Mouse (Mus musculus) hematopoietic stem cell, adult 5-6 weeks (primary cell): ENCODE measurements at regions not wholly inside any gene's neighbourhood (a gene's known extent, or its start where the extent isn't known, plus 50 kb on each side); places are given as distances from the start of the nearest gene placed in this dataset.

Experiments used
- ATAC-seq, 2 experiments: fragments of 125-278 bp in 1 of 2; replicated peaks in 1 of 2; 2 replicates each; pipeline ENCODE4 v1.8.0; 2016 to 2017; ENCODE audit warnings: inconsistent platforms in 2 of 2, mild to moderate bottlenecking in 2 of 2, moderate number of reproducible peaks in 2 of 2, low read depth in 1 of 2, moderate TSS enrichment in 1 of 2; ENCODE audit not compliant: low FRiP score in 2 of 2, poor library complexity in 2 of 2, severe bottlenecking in 2 of 2, insufficient read depth in 1 of 2, low TSS enrichment in 1 of 2

GRCm38 (mm10) chr10:117445181-117445790 is 65.5 kb upstream of the Cpsf6 start:
- ATAC-seq = no peak

DNA sequence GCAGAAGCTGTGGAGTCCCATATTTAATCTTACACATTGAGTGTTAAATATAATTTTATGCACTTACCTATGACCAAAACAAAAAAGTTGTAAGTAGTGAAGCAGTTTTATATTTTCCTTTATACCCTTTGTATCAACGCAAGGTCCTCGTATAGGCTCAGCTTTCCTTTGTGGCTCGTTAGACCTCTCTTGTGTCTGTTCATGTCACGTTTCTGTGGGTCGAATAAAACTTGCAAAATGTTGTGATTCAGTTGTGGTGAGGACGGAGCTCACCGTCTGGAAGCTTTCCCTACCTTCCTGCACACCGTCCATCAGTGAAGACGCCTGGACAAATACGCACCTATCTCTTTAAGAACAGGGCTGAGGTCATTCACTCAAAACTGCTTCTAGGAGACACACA is 64.9 kb upstream of the Cpsf6 start:
- no peak for ATAC-seq

DNA sequence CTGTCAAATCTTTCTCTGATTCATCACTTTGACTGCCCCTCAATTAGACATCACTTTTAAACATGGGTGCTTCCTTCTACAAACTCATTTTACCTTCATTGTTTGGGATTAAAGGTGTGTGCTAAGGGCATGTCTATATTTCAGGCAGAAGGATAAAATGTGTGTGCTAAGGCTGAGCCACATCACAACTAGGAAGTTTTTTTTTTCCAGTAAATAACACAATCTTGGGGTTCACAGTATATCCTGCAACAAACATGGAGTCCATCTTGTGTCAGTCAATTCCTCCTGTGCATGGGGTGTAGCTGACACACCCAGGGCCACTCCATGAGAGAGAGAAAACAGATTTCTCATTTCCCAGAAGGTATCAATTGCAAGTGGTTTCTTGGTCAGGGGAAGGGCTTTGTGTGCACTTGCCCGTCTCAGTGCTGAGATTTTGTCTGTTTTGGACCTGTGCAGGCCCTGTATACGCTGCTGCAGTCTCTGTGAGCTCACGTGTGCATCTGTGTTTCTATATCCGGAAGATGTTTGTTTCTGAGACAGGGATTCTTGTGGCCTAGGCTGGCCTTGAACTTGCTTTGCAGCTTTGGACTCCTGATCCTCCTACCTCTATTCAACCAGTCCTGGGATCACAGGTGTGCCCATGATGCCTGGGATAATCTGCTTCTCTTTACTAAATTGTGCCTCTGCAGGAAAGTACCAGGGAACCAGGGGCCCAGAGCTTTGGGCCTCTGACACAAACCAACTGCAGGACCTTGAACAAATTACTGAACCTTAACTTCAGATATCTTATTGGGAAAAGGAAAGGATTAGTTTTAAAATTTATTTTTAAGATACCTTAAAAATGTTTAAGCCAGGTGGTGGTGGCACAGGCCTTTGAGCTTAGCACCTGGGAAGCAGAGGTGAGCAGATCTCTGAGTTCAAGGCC is 63.9 kb upstream of the Cpsf6 start:
- no peak for ATAC-seq

- no peak for ATAC-seq
These were observed 62.4 kb upstream of the Cpsf6 start for GRCm38 (mm10) chr10:117441979-117442803.

DNA sequence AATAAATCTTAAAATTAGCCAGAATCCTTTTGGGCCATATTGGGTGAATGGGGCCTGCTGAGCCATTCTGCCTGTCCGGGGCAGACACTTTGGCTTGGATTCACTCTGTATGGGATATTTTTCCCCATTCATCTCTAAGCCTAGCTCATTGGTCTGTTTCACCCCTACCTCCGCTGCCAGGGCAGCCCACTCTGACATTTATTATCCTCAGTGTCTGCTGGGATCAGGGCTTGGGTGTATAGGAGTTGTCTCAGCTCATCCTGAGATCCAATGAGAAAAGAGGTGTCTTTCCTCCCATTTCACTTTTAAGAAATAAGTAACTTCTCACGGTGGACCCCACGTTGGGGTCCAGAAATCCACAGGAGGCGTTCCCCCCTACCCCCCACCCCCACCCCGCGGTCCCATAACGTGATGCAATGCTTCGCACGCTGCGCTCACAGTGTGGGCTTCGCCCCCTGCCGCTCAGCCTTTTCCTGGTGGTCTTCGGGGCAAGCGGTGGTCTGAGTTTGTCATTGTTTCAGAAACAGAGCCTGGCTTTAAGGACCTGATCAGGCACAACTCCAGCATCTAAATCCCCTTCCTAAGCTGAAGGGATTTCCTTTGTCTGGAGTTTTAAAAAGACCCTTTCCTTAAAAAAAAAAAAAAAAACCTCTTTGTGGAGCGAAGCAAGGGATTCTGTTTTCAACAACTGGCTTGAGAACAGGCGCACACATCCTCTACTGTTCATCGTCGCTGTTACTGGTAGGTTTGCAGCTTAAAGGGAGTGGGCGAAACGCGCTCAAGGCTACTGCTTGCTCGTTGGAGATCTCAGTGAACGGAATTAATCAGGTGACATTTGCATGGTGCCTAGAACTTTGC is 61.5 kb upstream of the Cpsf6 start:
- ATAC-seq = no peak

DNA sequence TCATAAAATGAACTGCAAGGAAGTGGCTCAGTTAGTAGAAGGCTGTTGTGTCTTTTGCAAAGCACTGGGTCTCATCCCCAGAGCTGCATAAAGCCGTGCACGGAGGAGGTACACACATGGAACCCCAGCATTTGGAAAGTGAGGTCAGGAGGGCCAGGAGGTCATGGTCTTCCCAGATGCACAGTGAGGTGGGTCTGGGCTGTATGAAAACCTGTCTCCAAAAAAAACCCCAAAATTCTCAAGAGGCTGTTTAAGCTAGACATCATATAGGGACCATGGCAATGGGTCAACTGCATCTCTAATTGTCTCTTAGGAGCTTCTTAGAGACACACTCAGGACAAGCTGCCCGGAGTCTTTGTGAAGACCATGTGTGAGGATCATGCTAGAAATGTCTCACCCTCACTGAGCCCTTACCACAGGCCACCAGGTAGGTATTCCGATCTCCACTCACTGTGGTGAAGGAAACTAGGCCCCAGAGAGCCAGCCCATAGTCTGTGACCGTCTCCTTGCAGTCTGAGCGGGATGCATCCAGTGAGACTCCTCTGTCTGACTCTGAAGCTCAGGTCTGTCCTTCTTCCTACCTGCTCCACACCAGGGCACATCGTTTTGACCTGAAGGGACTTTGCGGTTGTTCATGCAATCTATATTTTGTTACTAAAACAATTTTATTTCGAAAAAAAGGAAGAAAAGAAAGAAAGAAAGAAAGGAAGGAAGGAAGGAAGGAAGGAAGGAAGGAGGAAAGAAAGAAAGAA is 60.6 kb upstream of the Cpsf6 start:
- no peak for ATAC-seq

DNA sequence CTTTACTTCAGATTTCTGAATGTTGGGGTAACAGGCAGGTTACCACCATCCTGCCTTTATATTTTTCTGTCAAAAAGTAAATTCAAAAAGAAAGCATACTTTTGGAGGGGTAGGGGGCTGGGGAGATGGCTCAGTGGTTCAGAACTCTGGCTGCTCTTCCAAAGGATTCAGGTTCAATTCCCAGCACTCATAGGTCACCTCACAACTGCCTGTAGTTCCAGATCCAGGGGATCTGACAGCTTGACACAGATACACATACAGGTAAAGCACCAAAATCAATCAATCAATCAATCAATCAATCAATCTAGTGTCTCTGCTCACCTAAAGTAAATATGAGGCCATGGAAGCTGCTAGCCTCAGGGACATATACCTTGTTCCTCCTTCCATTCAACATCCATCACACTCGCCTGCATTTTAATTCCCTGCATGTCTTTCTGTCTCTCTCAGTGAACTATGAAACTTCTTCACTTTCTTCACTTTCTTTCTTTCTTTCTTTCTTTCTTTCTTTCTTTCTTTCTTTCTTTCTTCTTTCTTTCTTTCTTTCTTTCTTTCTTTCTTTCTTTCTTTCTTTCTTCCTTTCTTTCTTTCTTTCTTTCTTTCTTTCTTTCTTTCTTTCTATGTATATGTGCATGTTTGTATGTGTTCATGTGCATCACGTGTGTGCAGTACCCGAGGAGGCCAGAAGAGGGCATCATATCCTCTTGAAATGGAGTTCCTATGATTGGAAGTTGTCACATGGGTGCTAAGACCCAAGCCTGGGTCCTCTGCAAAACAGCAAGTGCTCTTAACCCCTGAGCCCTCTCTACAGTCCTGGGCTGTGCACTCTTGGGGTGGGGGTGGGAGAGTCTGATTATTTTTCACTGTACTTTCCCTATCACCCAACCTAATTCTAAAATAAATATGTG is 59.6 kb upstream of the Cpsf6 start:
- no peak for ATAC-seq

DNA sequence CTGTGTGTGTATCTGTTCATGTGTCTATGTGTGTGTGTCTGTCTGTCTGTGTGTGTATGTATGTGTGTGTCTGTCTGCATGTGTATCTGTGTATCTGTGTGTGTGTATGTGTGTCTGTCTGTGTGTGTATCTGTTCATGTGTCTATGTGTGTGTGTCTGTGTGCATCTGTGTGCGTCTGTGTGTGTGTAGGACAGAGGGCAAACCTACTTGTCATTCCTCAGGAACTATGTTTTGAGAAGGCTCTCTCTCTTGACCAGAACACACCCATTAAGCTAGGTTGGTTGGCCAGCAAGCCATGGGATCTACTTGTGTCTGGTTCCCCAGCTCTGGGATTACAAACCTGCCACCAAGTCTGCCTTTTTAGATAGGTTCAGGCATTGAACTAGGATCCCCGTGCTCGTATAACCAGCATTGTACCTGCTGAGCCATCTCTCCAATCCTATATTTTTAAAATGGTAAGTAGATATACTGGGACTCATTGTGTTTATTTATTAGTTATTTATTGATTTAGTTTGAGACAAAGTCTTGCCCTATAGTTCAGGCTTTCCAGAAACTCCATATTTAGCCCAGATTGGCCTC is 58.9 kb upstream of the Cpsf6 start:
- no peak for ATAC-seq

DNA sequence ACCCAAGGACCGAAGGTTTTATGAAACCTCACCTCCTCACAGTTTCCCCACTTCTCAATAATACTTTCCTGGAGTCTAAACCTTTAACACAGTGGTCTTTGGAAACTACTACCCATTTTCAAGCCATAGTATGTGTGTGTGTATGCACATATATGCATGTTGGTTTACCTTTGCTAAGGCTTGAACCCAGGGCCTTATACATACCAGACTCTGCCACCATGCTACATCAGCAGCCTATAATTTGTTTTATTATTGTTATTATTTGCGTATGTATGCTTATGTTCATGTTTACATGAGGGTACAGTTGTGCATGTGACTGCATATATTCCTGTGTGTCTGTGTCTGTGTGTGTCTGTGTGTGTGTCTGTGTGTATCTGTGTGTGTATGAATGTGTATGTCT is 58.2 kb upstream of the Cpsf6 start:
- no peak for ATAC-seq

GRCm38 (mm10) chr10:117436875-117437715 is 57.3 kb upstream of the Cpsf6 start:
- no peak for ATAC-seq

DNA sequence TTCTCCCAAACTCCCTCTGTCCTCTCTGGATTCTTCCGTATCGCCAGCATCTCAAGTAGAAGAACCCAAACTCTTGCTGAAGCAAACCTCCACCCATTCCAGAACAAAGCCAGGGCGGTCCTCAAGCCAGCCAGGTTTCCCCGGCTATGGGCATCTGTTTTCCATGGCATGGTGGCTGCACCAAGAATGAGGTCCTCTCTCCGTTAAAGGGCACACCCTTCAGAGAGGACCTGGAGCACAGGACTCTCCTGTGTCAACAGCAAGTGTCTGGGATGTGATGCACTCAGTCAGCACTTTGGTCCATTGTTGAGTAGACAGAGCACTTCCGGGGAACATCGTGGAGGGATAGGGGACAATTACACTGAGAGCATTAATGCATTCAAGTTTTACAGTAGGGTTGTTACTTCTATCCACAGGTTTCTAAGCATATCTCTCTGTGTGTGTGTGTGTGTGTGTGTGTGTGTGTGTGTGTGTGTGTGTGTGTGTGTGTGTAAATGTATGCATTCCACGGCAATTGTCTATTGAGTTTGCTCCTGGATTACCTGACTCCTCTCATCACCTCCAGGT is 56.6 kb upstream of the Cpsf6 start:
- no peak for ATAC-seq

GRCm38 (mm10) chr10:117435734-117436121 is 55.9 kb upstream of the Cpsf6 start:
- 0 out of 4 replicates have a peak, but pooled peaks of 1 of the 2 experiments have one; percentile 2 for ATAC-seq

- ATAC-seq = peak; percentile 78 to 84
These were observed 55.3 kb upstream of the Cpsf6 start for GRCm38 (mm10) chr10:117434871-117435733.
